Mouse (Mus musculus) ES-E14 (cell line): ENCODE data around the gene Asphd2. TPM values are rescaled to one million over a fixed set of nuclear protein-coding genes. Genes with fewer than 3 reads are reported as not detected.

Source experiments
- DNase-seq: peaks from one replicate; pipeline ENCODE4 v3.0.0-alpha.2; 2013; ENCODE audit warnings: low read depth, low spot score
- H3K27ac ChIP-seq: 2 replicates; pipeline ENCODE4 v1.5.1; 2012; ENCODE audit warnings: low read depth, mild to moderate bottlenecking, low read length, moderate library complexity, mixed read lengths; ENCODE audit not compliant: poor library complexity, insufficient read depth, severe bottlenecking
- H3K36me3 ChIP-seq: 2 replicates; pipeline ENCODE4 v1.6.1; 2012; ENCODE audit warnings: mild to moderate bottlenecking, low read length, moderate library complexity, mixed read lengths; ENCODE audit not compliant: control insufficient read depth, poor library complexity, insufficient read depth, severe bottlenecking
- H3K4me1 ChIP-seq, 2 experiments: fragments of 150-350 bp in 1 of 2; sonication (generic) in 1 of 2; 2 replicates each; pipeline ENCODE4 v1.6.1; 2012; ENCODE audit warnings: low read length in 2 of 2, mild to moderate bottlenecking in 1 of 2, mixed read lengths in 1 of 2; ENCODE audit not compliant: control insufficient read depth in 2 of 2, insufficient read depth in 2 of 2, poor library complexity in 1 of 2
- H3K4me3 ChIP-seq, 2 experiments: fragments of 150-350 bp in 1 of 2; sonication (generic) in 1 of 2; 2 replicates each; pipeline ENCODE4 v1.5.1; 2012; ENCODE audit warnings: low read length in 2 of 2, low read depth in 1 of 2, mild to moderate bottlenecking in 1 of 2, mixed read lengths in 1 of 2; ENCODE audit not compliant: insufficient read depth in 1 of 2, poor library complexity in 1 of 2, severe bottlenecking in 1 of 2
- H3K9ac ChIP-seq: 2 replicates; pipeline ENCODE4 v1.6.1; 2012; ENCODE audit warnings: low read depth, mild to moderate bottlenecking, low read length, mixed read lengths; ENCODE audit not compliant: poor library complexity, insufficient read depth, severe bottlenecking
- H3K9me3 ChIP-seq: fragments of 150-350 bp; sonication (generic); 2 replicates; pipeline ENCODE4 v1.6.1; 2012; ENCODE audit warnings: low read depth, mild to moderate bottlenecking, low read length; ENCODE audit not compliant: control insufficient read depth, insufficient read depth
- CHD2 ChIP-seq: IDR thresholded peaks from 2 replicates; pipeline ENCODE4 v1.6.1; 2014; ENCODE audit warnings: mild to moderate bottlenecking, low read depth, low read length, inconsistent platforms
- HCFC1 ChIP-seq: IDR thresholded peaks from 2 replicates; pipeline ENCODE4 v1.6.1; 2012; ENCODE audit warnings: low read length, inconsistent platforms, borderline replicate concordance; ENCODE audit not compliant: insufficient read depth
- MAFK ChIP-seq: IDR thresholded peaks from 2 replicates; pipeline ENCODE4 v1.6.1; 2014; ENCODE audit warnings: mild to moderate bottlenecking, low read depth, low read length, inconsistent platforms; ENCODE audit not compliant: insufficient read depth
- ZC3H11A ChIP-seq: IDR thresholded peaks from 2 replicates; pipeline ENCODE4 v1.6.1; 2012; ENCODE audit warnings: low read depth, mild to moderate bottlenecking, inconsistent platforms, low read length, borderline replicate concordance
- ZNF384 ChIP-seq: IDR thresholded peaks from 2 replicates; pipeline ENCODE4 v1.6.1; 2012; ENCODE audit warnings: low read depth, low read length, inconsistent platforms
- in situ Hi-C, 2 experiments: fragments of 600-800 bp; cut with MboI; formaldehyde crosslinking; loops; one replicate each; pipeline ENCODE4 v1.15.1; 2025; ENCODE audit warnings: low sequenced_read_pairs in 2 of 2, inconsistent platforms in 1 of 2; ENCODE audit not compliant: unreplicated experiment in 2 of 2
- total RNA-seq: library from RNA; depleted of rRNA; stranded (reverse); fragments of 300-350 nt; gene quantifications from 2 replicates; pipeline ENCODE4 v1.2.3, GENCODE M21; 2012

Gene Asphd2
- total RNA-seq, 1 experiment, result 4.6 TPM

- TF ChIP-seq HCFC1 (no peak), MAFK (no peak), ZNF384 (no peak), ZC3H11A (no peak), CHD2 (no peak)
- no peak for DNase-seq
- Histone ChIP-seq H3K4me1 (peaks cover 0 to 6% of the 10 kb centered on the region in 2 experiments; a peak in 1 of 4 replicates), H3K36me3 (no peaks in the 10 kb centered on the region), H3K4me3 (no peak overlapping the region), H3K9ac (no peak overlapping the region), H3K9me3 (no peaks in the 10 kb centered on the region), H3K27ac (no peak overlapping the region)
- in situ Hi-C loops, result no loop called here
Measured at GRCm38 (mm10) chr5:112389352-112389751, 5.3 kb downstream of the Asphd2 start.

GRCm38 (mm10) chr5:112385973-112386372 is 8.7 kb downstream of the Asphd2 start:
- peak; percentile 35 for DNase-seq
- in situ Hi-C loops, result no loop called here
- H3K27ac ChIP-seq, result no peak overlapping the region
- no peak for TF ChIP-seq ZC3H11A
- H3K36me3 ChIP-seq, result no peaks in the 10 kb centered on the region
- 0 out of 4 replicates have a peak, but pooled peaks cover 0 to 2% of the 10 kb centered on the region in 2 experiments for H3K4me1 ChIP-seq
- H3K4me3 ChIP-seq, result no peak overlapping the region
- H3K9ac ChIP-seq, result no peak overlapping the region
- no peaks in the 10 kb centered on the region for H3K9me3 ChIP-seq

DNA sequence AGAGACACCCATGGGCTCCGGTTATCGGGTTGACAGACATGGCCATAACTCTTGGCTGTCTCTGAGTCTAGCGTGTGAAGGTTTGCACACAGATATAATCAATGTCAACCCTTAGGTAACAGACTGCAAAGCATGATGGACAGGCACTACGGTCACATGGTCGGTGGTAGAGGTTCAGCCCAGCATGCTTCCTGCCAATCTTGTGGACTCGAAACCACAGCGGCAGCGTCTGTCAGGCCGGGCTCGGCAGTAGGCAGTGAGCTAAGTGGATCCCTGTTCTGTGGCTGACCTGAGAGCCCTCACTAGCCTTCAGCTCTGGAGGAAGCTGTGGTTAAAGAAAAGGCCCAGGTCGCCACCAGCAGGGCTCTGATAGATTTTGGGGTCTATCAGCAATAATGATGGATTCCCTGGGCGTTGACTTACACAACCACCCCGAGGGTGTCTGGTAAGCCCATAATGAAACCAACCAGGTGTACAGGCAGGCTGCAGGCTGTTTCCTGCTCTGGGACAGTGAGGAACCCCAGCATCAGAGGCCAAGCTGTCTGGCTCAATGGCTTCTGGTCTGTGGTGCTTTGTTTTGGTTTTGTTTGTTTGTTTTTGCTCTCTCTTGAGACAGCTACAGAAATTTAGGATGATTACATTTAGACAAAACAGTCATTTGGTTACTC is 9.7 kb downstream of the Asphd2 start:
- DNase-seq, result no peak
- in situ Hi-C loops, result no loop called here
- TF ChIP-seq CHD2 (no peak), HCFC1 (no peak), MAFK (no peak), ZC3H11A (no peak), ZNF384 (no peak)
- H3K27ac ChIP-seq, result no peak overlapping the region
- no peak overlapping the region for H3K9ac ChIP-seq
- H3K4me3 ChIP-seq, result no peak overlapping the region
- no peaks in the 10 kb centered on the region for H3K36me3 ChIP-seq
- H3K4me1 ChIP-seq, result 0 out of 4 replicates have a peak, but pooled peaks cover 0 to 2% of the 10 kb centered on the region in 2 experiments
- H3K9me3 ChIP-seq, result no peaks in the 10 kb centered on the region

DNA sequence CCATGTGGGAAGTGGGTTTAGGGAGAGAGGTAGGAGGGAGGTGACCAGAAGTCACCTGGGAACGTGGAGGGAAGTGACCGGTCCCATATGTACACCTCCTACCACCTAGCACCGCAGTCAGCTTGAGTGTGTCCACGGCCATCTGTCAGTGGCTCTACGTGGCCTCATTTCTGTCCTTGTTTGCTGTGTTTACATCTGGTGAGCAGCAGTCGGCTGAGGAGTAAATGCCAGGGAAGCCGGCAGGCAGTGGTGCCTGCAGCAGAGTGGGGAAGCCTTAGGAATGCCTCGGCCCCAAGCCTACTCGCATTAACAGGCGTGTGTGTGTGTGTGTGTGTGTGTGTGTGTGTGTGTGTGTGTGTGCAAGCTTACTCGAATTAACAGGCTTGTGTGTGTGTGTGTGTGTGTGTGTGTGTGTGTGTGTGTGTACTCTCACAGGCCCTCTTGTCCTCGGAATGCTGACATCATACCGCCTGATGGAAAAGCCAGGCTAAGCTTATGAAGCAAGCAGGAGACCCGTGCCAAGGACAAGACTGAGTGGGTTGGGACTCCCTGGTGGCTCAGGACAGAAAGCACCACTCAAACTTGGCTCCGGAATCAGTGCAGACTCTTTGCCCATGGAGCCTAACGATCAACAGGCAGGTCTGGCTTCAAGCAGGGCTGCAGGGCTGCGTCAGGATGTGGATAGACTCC is 11.9 kb downstream of the Asphd2 start:
- TF ChIP-seq MAFK (no peak), ZC3H11A (no peak), HCFC1 (no peak), CHD2 (no peak), ZNF384 (no peak)
- H3K4me3 ChIP-seq, result no peak overlapping the region
- no peak for DNase-seq
- H3K36me3 ChIP-seq, result no peaks in the 10 kb centered on the region
- H3K4me1 ChIP-seq, result 0 out of 4 replicates have a peak, but pooled peaks cover 0 to 2% of the 10 kb centered on the region in 2 experiments
- no peak overlapping the region for H3K27ac ChIP-seq
- no peak overlapping the region for H3K9ac ChIP-seq
- in situ Hi-C loops, result no loop called here
- no peaks in the 10 kb centered on the region for H3K9me3 ChIP-seq
